Mouse (Mus musculus) liver, postnatal 0 days (tissue): ENCODE results near the gene Ifna4.
A peak's percentile ranks its signal among the peaks of the same experiment; 100 is the strongest.

Experiments
- CTCF ChIP-seq: sonication (generic); IDR thresholded peaks from 2 replicates; pipeline ENCODE4 v1.5.1; 2016; ENCODE audit warnings: antibody characterized with exemption, low read depth
- EP300 ChIP-seq: IDR thresholded peaks from 2 replicates; pipeline ENCODE4 v1.6.1; 2016; ENCODE audit warnings: antibody characterized with exemption, low read depth, mild to moderate bottlenecking

DNA sequence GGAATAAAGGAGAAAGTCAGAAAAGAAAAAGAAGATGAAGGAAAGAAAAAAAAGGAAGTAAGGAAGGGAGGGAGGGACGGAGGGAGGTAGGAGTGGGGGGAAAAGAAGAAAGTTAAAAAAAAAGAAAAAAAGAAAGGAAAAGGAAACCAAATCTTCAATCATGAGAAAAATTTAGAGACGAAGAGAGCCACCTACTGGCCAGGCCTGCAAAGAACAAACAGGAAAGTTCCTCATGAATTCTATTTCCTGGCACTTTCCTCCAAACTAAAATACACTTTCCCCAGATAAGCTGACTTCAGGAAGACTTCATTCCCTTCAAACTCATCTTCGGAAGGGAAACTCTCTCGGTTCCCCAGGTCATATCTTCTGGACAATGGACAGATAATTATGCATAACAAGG, 11.1 kb upstream of the Ifna4 start:
- TF ChIP-seq CTCF (peak; percentile 44), EP300 (no peak)
